Mouse (Mus musculus): ENCODE results near the gene Nf2. TPM values are rescaled to one million over a fixed set of nuclear protein-coding genes. Genes with fewer than 3 reads are reported as not detected.

The Nf2 gene
- 32.0 and 79.3 TPM in 2 replicates for polyA plus RNA-seq (2012; ENCODE audit: low replicate concordance)

DNA sequence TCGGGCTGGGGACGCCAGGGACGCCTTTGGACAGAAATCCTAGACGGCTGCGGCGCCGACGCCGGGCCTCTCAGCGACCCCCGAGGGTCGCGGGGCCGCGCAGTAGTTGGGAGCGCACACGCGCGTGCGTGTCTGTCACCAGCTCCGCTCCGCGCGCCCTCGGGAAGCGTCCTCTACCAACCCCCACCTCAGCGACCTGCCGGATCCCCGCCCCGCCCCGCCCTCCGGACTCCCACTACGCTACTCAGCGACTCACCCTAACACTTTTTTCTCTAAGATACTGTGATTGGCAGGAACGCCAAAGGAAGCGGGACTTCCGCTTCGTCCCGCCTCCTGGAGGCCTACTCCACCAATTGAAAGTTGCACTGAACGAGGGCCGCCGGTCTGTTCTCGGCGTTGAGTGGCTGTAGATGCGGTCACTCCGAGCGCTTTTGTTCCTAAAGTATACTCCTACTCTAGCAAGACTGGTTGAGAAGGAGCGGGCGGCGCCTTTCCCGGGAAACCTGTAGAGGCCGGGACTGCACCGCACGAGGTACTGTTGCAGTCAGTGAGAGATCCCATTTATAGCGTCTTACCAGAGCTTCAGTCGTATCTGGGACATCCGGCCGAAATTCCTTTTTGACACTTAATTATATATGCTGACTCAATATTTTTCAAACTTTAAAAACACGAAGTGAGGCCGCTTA, at the start of gene Nf2:
Gene Nf2 (minus strand): TSS at position 279 of the 686 bp plus-strand sequence.

DNA sequence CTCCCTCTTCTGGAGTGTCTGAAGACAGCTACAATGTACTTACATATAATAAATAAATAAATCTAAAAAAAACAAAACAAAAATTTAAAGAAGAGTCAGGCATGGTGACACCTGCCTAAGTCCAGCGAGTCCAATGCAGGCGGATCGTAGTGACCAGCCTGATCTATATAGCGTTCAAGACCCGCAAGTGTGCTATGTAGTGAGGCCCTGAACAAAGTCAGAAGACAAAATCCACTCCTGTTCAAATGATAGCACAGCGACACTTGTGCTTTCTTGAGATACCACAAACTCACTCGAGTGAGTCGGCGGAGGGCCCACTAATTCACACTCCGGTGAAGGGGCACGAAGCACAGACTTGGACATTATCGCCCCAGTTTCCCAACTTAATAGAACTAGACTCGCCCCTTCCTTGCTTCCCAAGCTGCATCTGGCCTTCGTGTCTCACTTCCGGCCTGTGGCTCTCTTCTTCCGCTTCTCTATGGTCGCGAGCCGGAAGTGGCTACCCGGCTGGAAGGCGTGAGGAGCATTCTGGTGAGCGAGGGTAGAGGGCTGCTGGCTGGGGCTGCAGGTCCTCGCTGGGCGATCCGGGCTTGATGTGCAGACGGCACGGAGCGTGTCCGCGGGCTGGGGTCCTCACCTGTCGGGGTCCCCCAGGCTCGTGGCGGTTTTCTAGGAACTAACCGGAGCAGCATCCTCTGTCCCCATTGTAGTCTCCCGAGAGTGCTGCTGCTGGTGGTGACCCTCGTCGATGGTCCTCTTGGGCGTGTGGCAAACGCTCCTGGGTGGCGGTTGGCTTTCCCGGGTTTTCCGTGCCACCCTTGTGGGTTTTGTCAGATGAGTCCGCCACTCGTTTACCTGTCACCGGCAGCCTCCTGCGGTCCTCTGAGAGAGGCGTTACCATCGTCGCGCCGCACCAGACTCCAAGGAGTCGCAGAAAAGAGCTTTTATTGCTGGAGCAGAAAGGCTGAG, 45.8 kb upstream of the Nf2 start, which contains the start of gene Thoc5:
Gene Thoc5 (plus strand): TSS at position 473 of the 969 bp plus-strand sequence.

DNA sequence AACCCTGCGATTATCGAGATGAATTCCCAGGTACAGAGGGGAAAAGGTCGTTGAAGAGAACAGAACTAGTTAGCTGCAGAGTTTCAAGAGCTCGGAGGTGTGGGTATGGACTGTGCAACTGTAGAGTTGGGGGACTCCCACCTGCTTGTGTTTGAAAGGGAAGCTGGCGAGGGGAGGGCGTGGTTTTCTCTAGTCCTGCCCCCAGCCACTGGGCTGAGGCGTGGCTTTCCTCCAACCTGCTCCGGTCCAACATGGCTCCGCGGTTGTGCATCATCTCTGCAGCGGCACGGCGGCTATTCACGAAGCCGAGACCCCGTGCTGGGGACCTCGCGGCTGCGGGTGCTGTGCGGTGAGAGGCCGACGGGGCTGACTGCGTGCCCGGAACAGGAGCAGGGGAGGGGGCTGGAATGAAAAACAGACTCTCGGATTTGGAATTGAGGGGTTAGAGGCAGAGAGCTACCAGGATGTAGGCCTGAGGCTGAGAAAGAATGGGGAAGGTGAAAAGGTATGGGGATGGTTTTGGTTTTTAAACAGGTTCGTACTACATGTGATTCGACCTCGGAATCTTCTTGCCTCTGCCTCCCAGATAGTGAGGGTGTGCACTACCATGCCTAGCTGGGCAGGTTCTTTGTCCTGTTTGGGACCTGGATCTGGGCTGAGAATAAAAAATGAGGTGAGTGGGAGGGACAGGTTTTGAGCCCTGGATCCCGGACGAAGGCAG, 24.6 kb upstream of the Nf2 start, which contains the start of gene Nipsnap1:
Gene Nipsnap1 (plus strand): TSS at position 197 of the 721 bp plus-strand sequence.

DNA sequence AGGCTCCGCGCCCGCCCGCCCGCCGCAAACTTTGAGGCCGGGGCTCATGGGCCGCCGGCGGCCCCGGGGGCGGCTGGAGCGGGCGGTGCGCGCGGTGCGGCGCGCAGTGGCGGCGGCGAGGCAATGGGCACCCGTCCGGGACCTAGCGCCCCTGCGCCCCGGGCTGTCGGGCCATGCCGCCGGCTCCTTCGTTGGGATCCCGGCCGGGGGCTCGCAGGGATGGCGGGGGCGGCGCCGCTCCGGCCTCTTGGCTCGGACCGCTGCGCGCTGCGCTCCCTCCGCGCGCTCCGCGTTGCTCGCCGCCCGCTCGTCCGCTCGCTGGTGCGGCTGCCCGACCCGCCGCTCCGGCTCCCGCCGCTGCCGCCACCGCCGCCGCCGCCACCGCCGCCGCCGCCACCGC, 102.6 kb downstream of the Nf2 start, which contains the start of gene Cabp7:
Gene Cabp7 (minus strand): TSS at position 46 of the 400 bp plus-strand sequence.

Other genes with a start within 250 kb of the Nf2 start
- gene Gm11032, start 229.5 kb downstream of the Nf2 start, polyA plus RNA-seq (2012; ENCODE audit: low replicate concordance): not detected in 2 replicates
- gene Ascc2, start 211.8 kb downstream of the Nf2 start, polyA plus RNA-seq (2012; ENCODE audit: low replicate concordance): 21.9 and 22.2 TPM in 2 replicates
- 25.2 and 35.2 TPM in 2 replicates for gene Uqcr10, start 145.2 kb downstream of the Nf2 start, polyA plus RNA-seq (2012; ENCODE audit: low replicate concordance)
- 70.2 and 135 TPM in 2 replicates for gene Zmat5, start 144.9 kb downstream of the Nf2 start, polyA plus RNA-seq (2012; ENCODE audit: low replicate concordance)
- gene Cabp7, start 102.8 kb downstream of the Nf2 start, polyA plus RNA-seq (2012; ENCODE audit: low replicate concordance): 0.10 TPM in 1 of 2 replicates, not detected in the other
- 5.7 and 19.6 TPM in 2 replicates for gene Nipsnap1, start 24.4 kb upstream of the Nf2 start, polyA plus RNA-seq (2012; ENCODE audit: low replicate concordance)
- 3.2 and 5.9 TPM in 2 replicates for gene Thoc5, start 45.8 kb upstream of the Nf2 start, polyA plus RNA-seq (2012; ENCODE audit: low replicate concordance)
- 1.3 and 1.5 TPM in 2 replicates for gene Nefh, start 98.5 kb upstream of the Nf2 start, polyA plus RNA-seq (2012; ENCODE audit: low replicate concordance)
- 26.9 and 62.0 TPM in 2 replicates for gene Ap1b1, start 137.3 kb upstream of the Nf2 start, polyA plus RNA-seq (2012; ENCODE audit: low replicate concordance)
- 0.39 and 0.66 TPM in 2 replicates for gene Rasl10a, start 208.6 kb upstream of the Nf2 start, polyA plus RNA-seq (2012; ENCODE audit: low replicate concordance)
- 13.4 and 30.5 TPM in 2 replicates for gene Gas2l1, start 215.8 kb upstream of the Nf2 start, polyA plus RNA-seq (2012; ENCODE audit: low replicate concordance)
- gene Rhbdd3, start 249.4 kb upstream of the Nf2 start, polyA plus RNA-seq (2012; ENCODE audit: low replicate concordance): 14.5 and 15.6 TPM in 2 replicates
- 564 and 719 TPM in 2 replicates for gene Ewsr1, start 249.7 kb upstream of the Nf2 start, polyA plus RNA-seq (2012; ENCODE audit: low replicate concordance)

Data from hematopoietic multipotent progenitor cell, adult 10-12 weeks (in vitro differentiated cells).